Mouse (Mus musculus) neural tube, embryonic 12.5 days (tissue): Measurements from ENCODE around the gene Zbtb17. TPM values are rescaled to one million over a fixed set of nuclear protein-coding genes. Genes with fewer than 3 reads are reported as not detected.

ENCODE experiments used
- ATAC-seq: fragments of 200-750 bp; cut with Nextera tagmentation; 2 replicates; pipeline ENCODE4 v1.8.0; 2017; ENCODE audit warnings: low read depth, mild to moderate bottlenecking, moderate TSS enrichment, moderate library complexity; ENCODE audit not compliant: low FRiP score
- H3K27ac ChIP-seq: fragments of 300-500 bp; sonication (generic); 2 replicates; pipeline ENCODE4 v1.5.1; 2016
- H3K27me3 ChIP-seq: fragments of 300-500 bp; sonication (generic); replicated peaks from 2 replicates; pipeline ENCODE4 v1.6.1; 2016; ENCODE audit warnings: mild to moderate bottlenecking
- H3K36me3 ChIP-seq: fragments of 300-500 bp; sonication (generic); 2 replicates; pipeline ENCODE4 v1.6.1; 2016; ENCODE audit warnings: mild to moderate bottlenecking
- H3K4me1 ChIP-seq: fragments of 300-500 bp; sonication (generic); 2 replicates; pipeline ENCODE4 v1.6.1; 2016
- H3K4me2 ChIP-seq: fragments of 300-500 bp; sonication (generic); replicated peaks from 2 replicates; pipeline ENCODE4 v1.6.1; 2016; ENCODE audit warnings: mild to moderate bottlenecking
- H3K4me3 ChIP-seq: fragments of 300-500 bp; sonication (generic); 2 replicates; pipeline ENCODE4 v1.5.1; 2016
- H3K9ac ChIP-seq: fragments of 300-500 bp; sonication (generic); 2 replicates; pipeline ENCODE4 v1.6.1; 2016; ENCODE audit warnings: mild to moderate bottlenecking
- H3K9me3 ChIP-seq: fragments of 300-500 bp; sonication (generic); 2 replicates; pipeline ENCODE4 v1.6.1; 2016; ENCODE audit warnings: mild to moderate bottlenecking
- WGBS: fragments of 180-500 bp; shearing (Covaris S2); methylation state at CpG from one replicate; pipeline ENCODE4 v1.1.7; 2016; 5-methylcytosine and 5-hydroxymethylcytosine counted together
- polyA plus RNA-seq: library from polyadenylated mRNA; unstranded; fragments of >200 nt; fragmentation: Nextera tagmentation; extraction: Ambion mirVana; gene quantifications from 2 replicates; pipeline ENCODE4 v1.2.1, GENCODE M21; 2016

Gene Zbtb17
- polyA plus RNA-seq, 1 experiment from 2014 or later = 51.6 TPM

DNA sequence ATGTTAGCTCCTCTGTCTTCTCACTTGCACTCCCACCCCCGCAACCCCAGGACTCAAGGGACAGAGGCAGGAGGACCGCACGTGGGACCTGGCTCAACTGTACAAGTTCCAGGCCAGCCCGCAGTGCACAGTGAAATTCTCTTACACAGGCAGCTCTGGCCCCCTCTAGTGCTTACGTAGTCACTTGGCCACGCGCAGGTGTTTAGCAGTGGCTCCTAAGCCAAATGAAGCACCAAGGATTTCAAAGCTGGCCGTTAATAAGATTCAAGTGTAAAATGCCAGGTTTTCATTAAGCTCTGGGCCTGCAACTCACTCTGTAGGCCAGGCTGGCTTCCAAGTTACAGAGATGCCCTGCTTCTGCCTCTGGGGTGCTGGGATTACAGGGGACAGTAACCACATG, 35.0 kb downstream of the Zbtb17 start:
- Histone ChIP-seq H3K36me3 (peaks cover 96% of the 10 kb centered on the region), H3K27ac (no peak overlapping the region), H3K4me1 (no peaks in the 10 kb centered on the region), H3K27me3 (no peaks in the 10 kb centered on the region), H3K4me3 (no peak overlapping the region), H3K4me2 (no peak overlapping the region), H3K9ac (no peak overlapping the region), H3K9me3 (no peaks in the 10 kb centered on the region)
- ATAC-seq = no peak
- 96% methylated on average over 8 of the region's 8 CpGs for WGBS

DNA sequence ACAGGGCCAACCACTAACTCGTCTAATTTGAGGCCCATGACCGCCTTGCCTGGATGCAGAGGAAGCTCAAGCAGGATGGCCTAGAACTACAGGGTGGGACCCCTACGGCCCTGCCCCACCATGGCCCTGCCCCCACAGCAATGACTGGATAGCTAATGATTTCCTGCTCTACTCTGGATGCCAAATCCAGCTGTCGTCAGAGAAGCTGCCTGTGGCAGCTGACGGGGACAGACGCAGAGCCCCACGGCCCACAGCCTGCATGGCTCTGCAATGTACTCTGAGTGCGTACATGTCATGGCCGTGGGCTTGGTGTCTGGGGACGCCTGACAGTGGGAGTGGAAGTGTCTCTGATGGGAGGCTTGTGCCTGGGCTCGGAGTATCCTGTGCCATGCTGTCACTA, 39.6 kb downstream of the Zbtb17 start:
- no peaks in the 10 kb centered on the region for H3K4me1 ChIP-seq
- 88% methylated on average over 11 of the region's 11 CpGs for WGBS
- H3K9ac ChIP-seq = no peak overlapping the region
- H3K4me2 ChIP-seq = no peak overlapping the region
- H3K27me3 ChIP-seq = no peaks in the 10 kb centered on the region
- no peak overlapping the region for H3K27ac ChIP-seq
- no peak for ATAC-seq
- no peak overlapping the region for H3K4me3 ChIP-seq
- peaks cover 93% of the 10 kb centered on the region for H3K36me3 ChIP-seq
- H3K9me3 ChIP-seq = no peaks in the 10 kb centered on the region

DNA sequence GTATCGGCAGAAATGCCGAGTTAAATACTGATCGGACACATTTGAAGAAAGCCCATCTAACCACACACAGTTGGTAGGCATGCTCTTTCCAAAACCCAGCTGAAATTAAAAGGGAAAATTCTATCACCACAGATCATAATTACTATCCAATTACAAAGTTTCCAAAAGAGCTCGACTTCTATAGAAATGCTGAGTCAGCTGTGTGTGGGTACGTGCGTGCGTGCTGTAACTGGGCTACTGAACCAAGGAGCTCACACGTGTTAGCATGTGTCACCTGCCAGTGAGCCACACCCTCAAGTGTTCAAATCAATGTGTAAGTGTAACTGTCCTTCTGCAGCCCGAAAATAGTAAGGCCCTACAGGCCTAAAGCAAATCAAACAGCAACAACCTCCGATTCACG, 43.1 kb downstream of the Zbtb17 start:
- no peaks in the 10 kb centered on the region for H3K27me3 ChIP-seq
- H3K4me3 ChIP-seq = no peak overlapping the region
- no peak overlapping the region for H3K4me2 ChIP-seq
- 96% methylated on average over 11 of the region's 11 CpGs for WGBS
- H3K9me3 ChIP-seq = no peaks in the 10 kb centered on the region
- no peak overlapping the region for H3K9ac ChIP-seq
- no peak overlapping the region for H3K27ac ChIP-seq
- H3K4me1 ChIP-seq = no peaks in the 10 kb centered on the region
- H3K36me3 ChIP-seq = peaks cover 95% of the 10 kb centered on the region
- ATAC-seq = no peak

DNA sequence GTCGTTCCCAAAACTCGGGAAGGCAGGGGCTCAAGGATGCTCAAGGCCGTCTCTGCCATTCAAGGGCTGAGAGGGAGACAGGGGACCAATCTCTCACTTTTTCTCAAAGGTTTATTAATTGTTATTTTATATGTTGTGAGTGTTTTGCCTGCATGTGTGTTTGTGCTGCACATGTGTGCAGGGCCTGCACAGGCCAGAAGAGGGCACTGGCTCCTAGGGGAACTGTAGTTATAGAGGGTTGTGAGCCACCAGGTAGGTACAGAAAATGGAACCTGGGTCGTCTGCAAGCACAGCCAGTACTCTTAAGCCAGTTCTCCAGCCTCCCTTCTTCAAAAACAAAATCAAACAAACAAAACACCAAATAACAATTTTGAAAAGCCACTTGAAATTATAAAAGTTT, 44.2 kb downstream of the Zbtb17 start:
- no peak overlapping the region for H3K9ac ChIP-seq
- no peak for ATAC-seq
- peaks cover 90% of the 10 kb centered on the region for H3K36me3 ChIP-seq

DNA sequence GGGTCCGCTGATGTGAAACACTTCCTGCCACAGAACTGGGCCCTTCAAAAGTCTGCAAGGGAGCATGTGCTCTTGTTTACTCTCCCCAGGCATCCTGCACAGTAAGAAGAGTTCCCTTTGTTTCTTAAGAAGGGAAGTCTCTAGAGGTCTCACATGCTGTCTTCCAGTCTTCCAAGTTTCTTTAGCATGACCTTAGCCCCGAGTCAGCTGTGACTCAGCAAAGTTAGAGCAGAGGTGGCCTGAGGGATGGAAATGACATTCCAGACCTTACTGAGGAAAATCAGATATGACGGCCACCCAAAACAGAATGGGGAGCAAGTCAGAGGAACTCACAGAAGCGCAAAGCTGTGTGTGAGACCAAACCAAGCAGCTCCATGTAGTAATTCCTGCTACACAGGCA, 56.2 kb downstream of the Zbtb17 start:
- 75% methylated on average over 4 of the region's 4 CpGs for WGBS
- peaks cover 1% of the 10 kb centered on the region; the same call in 1 of the 2 replicates for H3K36me3 ChIP-seq
- no peak for ATAC-seq
- H3K9me3 ChIP-seq = no peaks in the 10 kb centered on the region
- H3K4me2 ChIP-seq = no peak overlapping the region
- peaks cover 16% of the 10 kb centered on the region; the same call in 1 of the 2 replicates for H3K4me1 ChIP-seq
- no peak overlapping the region for H3K27ac ChIP-seq
- H3K4me3 ChIP-seq = no peak overlapping the region
- H3K27me3 ChIP-seq = no peaks in the 10 kb centered on the region
- no peak overlapping the region for H3K9ac ChIP-seq

More for the DNA sequence above, 44.2 kb downstream of the Zbtb17 start:
- H3K27ac ChIP-seq = no peak overlapping the region
- H3K9me3 ChIP-seq = no peaks in the 10 kb centered on the region
- H3K4me1 ChIP-seq = no peaks in the 10 kb centered on the region
- WGBS = 88% methylated on average over 4 of the region's 4 CpGs
- no peaks in the 10 kb centered on the region for H3K27me3 ChIP-seq
- no peak overlapping the region for H3K4me2 ChIP-seq
- H3K4me3 ChIP-seq = no peak overlapping the region

DNA sequence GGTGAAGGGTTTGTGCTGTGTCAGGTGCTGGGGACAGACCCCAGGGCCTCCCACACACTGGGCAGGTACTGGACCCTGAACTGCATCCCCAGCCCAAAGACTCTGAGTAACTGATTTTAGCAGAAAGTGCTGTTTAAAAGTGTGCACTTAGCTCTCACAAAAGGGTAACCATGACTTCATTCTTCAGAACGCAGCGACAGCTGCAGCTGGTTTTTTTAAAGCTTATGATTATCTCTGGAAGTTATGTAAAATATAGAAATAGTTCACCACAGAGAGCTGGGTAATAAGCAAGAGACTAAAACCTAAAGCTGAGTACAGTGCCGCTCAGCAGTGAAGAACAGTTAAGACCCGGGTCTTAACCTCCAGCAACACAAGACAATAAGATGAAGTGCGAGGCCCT, 56.6 kb downstream of the Zbtb17 start:
- Histone ChIP-seq H3K9ac (no peak overlapping the region), H3K36me3 (no peaks in the 10 kb centered on the region), H3K4me3 (no peak overlapping the region)

DNA sequence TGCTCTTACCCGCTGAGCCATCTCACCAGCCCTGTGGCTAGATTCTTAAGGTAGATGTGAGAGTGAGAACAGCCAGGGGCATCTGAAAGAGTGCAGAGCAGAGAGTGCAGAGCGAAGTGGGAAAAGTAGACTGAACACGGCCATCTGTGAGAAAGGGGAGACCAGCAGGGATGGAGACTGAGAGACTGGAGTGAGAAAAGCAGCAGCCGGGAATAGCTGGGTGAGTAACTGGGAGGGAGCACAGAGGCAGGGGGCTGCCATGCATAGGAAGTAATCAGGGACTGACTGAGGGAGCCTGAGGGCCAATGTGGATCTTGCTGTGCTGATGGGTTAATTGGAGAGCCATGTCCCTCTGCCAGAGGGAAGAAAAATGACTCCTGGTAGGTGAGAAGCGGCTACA, 58.3 kb downstream of the Zbtb17 start:
- Histone ChIP-seq H3K4me1 (peaks cover 29% of the 10 kb centered on the region), H3K9me3 (no peaks in the 10 kb centered on the region), H3K27me3 (no peaks in the 10 kb centered on the region), H3K27ac (no peak overlapping the region), H3K36me3 (no peaks in the 10 kb centered on the region), H3K9ac (no peak overlapping the region), H3K4me3 (no peak overlapping the region), H3K4me2 (no peak overlapping the region)
- WGBS = 61% methylated on average over 5 of the region's 5 CpGs
- ATAC-seq = no peak

More for the DNA sequence above, 56.6 kb downstream of the Zbtb17 start:
- H3K9me3 ChIP-seq = no peaks in the 10 kb centered on the region
- H3K4me2 ChIP-seq = no peak overlapping the region
- WGBS = 80% methylated on average over 5 of the region's 5 CpGs
- H3K27ac ChIP-seq = no peak overlapping the region
- H3K27me3 ChIP-seq = no peaks in the 10 kb centered on the region
- ATAC-seq = no peak
- peaks cover 16% of the 10 kb centered on the region; the same call in 1 of the 2 replicates for H3K4me1 ChIP-seq

DNA sequence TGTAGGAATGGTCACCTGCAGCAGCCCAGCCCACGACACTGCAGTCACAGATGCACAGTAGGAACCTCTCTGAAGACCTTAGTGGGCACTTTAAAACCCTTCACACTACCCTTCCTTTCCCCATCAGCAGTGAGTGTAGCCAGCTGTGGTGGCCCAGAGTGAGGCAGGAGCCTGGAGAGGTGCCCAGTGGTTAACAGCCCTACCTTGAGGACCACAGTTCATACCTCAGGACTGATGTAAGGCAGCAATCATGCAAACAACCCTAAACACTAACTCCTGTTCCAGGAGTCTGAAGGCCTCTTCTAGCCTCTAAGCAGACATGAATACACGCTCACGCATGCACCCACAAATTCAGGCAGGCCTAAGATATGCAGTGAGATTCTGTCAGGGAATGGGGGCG, 60.0 kb downstream of the Zbtb17 start:
- no peaks in the 10 kb centered on the region for H3K27me3 ChIP-seq
- no peak overlapping the region for H3K27ac ChIP-seq
- peaks cover 29% of the 10 kb centered on the region for H3K4me1 ChIP-seq
- no peak for ATAC-seq
- 89% methylated on average over 4 of the region's 4 CpGs for WGBS
- H3K36me3 ChIP-seq = no peaks in the 10 kb centered on the region
- no peak overlapping the region for H3K9ac ChIP-seq
- H3K4me3 ChIP-seq = no peak overlapping the region
- no peak overlapping the region for H3K4me2 ChIP-seq
- H3K9me3 ChIP-seq = no peaks in the 10 kb centered on the region

DNA sequence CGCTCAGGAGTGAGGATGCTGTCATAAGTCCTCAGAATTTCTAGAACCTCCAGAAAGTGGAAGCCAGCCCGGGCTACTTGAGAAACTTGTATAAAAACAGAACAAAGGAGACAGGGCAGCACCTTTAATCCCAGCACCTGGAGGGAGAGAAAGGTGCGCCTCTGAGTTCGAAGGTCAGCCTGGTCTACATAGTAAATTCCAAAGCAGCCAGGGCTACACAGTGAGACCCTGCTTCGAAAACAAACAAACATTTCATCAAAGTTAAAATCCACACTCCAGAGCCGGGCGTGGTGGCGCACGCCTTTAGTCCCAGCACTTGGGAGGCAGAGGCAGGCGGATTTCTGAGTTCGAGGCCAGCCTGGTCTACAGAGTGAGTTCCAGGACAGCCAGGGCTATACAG, 61.4 kb downstream of the Zbtb17 start:
- Histone ChIP-seq H3K36me3 (no peaks in the 10 kb centered on the region), H3K9me3 (no peaks in the 10 kb centered on the region), H3K4me1 (peaks cover 29% of the 10 kb centered on the region), H3K27me3 (no peaks in the 10 kb centered on the region), H3K9ac (no peak overlapping the region), H3K4me2 (no peak overlapping the region), H3K4me3 (no peak overlapping the region), H3K27ac (no peak overlapping the region)
- WGBS = 93% methylated on average over 11 of the region's 11 CpGs
- ATAC-seq = no peak

DNA sequence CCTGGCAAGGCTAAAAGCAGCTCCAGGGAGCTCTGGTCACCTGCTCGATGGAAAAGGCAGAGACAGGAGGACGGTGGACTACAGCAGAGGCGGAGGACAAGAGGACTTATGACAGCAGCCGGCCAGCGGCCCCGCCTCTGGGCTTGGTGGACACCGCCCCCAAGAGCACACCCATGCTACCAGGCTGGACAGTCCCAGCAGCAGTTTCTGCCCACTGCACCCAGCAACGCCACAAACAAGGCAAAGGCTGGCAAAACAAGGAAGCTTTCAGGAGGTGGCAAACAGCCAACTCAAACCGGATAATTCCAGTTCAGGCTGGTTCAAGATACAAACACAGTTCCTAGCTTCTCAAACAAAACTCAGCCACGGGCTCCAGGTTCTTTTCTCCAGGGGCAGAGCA, 61.9 kb downstream of the Zbtb17 start:
- Histone ChIP-seq H3K9me3 (no peaks in the 10 kb centered on the region), H3K27ac (0 out of 2 replicates have a peak overlapping the region, but pooled peaks have one; percentile 47), H3K4me2 (no peak overlapping the region; the same call in 1 of the 2 replicates), H3K4me1 (peaks cover 28% of the 10 kb centered on the region), H3K36me3 (no peaks in the 10 kb centered on the region), H3K4me3 (no peak overlapping the region), H3K9ac (0 out of 2 replicates have a peak overlapping the region, but pooled peaks have one; percentile 14), H3K27me3 (no peaks in the 10 kb centered on the region)
- ATAC-seq = peak; percentile 79
- 73% methylated on average over 10 of the region's 10 CpGs for WGBS

DNA sequence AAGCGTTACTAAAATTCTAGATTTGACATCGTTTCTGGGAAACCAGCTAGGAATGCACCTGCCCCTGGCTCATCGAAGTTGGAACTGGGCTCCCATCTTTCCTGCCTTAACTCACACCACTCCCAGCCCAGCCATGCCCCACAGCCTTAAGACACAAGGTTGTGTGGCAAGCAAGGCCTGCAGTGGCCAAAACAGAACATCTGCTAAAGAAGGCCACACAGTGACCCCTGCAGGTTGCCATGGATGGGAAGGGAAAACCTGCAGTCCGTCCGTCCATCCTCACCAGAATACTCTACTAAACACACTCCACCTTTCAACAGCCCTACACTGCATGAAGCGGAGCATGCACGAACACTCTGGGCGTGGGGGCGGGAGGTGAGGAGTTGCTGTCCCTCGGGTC, 62.4 kb downstream of the Zbtb17 start:
- Histone ChIP-seq H3K27me3 (no peaks in the 10 kb centered on the region), H3K4me2 (no peak overlapping the region; the same call in 1 of the 2 replicates), H3K9ac (no peak overlapping the region), H3K9me3 (no peaks in the 10 kb centered on the region), H3K4me1 (peaks cover 23% of the 10 kb centered on the region), H3K27ac (peak overlapping the region; percentile 47; the same call in 1 of the 2 replicates), H3K36me3 (no peaks in the 10 kb centered on the region), H3K4me3 (no peak overlapping the region)
- no peak for ATAC-seq
- 84% methylated on average over 10 of the region's 10 CpGs for WGBS

DNA sequence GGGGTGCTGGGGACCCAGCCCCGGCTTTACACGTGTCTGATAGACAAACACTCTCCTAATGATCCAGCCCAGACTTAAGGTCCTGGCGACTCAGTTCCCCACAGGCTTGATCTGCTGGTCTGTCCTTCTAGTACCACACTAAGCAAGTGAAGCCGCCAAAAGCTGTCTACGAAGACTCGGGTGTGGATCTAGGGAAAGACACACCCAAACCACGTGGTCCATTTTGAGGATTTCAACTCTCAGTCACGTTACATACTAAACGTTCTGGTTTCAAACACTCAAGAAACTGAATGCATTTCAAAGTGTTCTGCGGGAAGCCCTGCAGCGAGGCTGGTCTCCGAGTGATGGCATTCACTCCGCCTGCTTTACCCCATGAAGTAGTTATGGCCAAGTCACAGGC, 66.0 kb downstream of the Zbtb17 start:
- Histone ChIP-seq H3K4me1 (peaks cover 16% of the 10 kb centered on the region), H3K27ac (no peak overlapping the region), H3K36me3 (peaks cover 8% of the 10 kb centered on the region), H3K4me3 (no peak overlapping the region), H3K4me2 (no peak overlapping the region), H3K27me3 (no peaks in the 10 kb centered on the region), H3K9ac (no peak overlapping the region), H3K9me3 (no peaks in the 10 kb centered on the region)
- ATAC-seq = no peak
- 89% methylated on average over 13 of the region's 13 CpGs for WGBS

DNA sequence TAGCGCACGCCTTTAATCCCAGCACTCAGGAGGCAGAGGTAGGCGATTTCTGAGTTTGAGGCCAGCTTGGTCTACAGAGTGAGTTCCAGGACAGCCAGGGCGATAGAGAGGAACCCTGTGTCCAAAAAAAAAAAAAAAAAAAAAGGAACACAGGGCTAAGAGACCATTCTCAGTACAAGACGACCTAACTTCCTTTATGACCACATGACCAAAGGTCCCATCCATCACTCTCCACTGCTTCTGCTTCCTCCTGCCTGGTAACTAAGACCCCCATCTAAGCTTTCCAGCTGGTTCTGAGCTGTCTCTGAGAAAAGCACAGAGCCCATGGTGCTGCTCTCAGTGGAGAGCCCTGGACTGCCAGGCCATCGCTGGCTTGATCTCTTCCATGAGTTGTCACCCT, 67.7 kb downstream of the Zbtb17 start:
- Histone ChIP-seq H3K4me3 (no peak overlapping the region), H3K27ac (no peak overlapping the region), H3K9me3 (no peaks in the 10 kb centered on the region), H3K36me3 (peaks cover 24% of the 10 kb centered on the region), H3K9ac (no peak overlapping the region), H3K27me3 (no peaks in the 10 kb centered on the region), H3K4me2 (no peak overlapping the region), H3K4me1 (peaks cover 6% of the 10 kb centered on the region)
- WGBS = 77% methylated on average over 6 of the region's 6 CpGs
- ATAC-seq = no peak
